Mouse (Mus musculus): ENCODE results near the gene Meox1. TPM values are rescaled to one million over a fixed set of nuclear protein-coding genes. Genes with fewer than 3 reads are reported as not detected.
A peak's percentile ranks its signal among the peaks of the same experiment; 100 is the strongest.

Meox1 gene
- polyA plus RNA-seq, 1 experiment from 2014 or later = 20.8 TPM

- H3K9me3 ChIP-seq = no peaks in the 10 kb centered on the region
- no peak overlapping the region for H3K27ac ChIP-seq
- H3K4me1 ChIP-seq = no peaks in the 10 kb centered on the region
- 0% methylated on average over 6 of the region's 6 CpGs for WGBS
- peak; percentile 51; the same call in 1 of the 2 replicates for ATAC-seq (ENCODE audit: low FRiP score, low read depth)
- no peak overlapping the region for H3K4me3 ChIP-seq
- H3K9ac ChIP-seq = no peak overlapping the region
- no peak overlapping the region for H3K4me2 ChIP-seq (replicated peaks)
- no peaks in the 10 kb centered on the region for H3K36me3 ChIP-seq
- peaks cover 36% of the 10 kb centered on the region for H3K27me3 ChIP-seq
Measured at GRCm38 (mm10) chr11:101919660-101920059, 25.5 kb upstream of the Meox1 start.

- no peaks in the 10 kb centered on the region for H3K36me3 ChIP-seq
- H3K4me1 ChIP-seq = no peaks in the 10 kb centered on the region
- no peak overlapping the region for H3K4me2 ChIP-seq (replicated peaks)
- H3K27me3 ChIP-seq = peaks cover 41% of the 10 kb centered on the region
- no peak overlapping the region for H3K4me3 ChIP-seq
- 70% methylated on average over 3 of the region's 3 CpGs for WGBS
- H3K9ac ChIP-seq = no peak overlapping the region
- ATAC-seq (ENCODE audit: low FRiP score, low read depth) = no peak
- no peaks in the 10 kb centered on the region for H3K9me3 ChIP-seq
- no peak overlapping the region for H3K27ac ChIP-seq
Measured at GRCm38 (mm10) chr11:101918609-101919008, 24.4 kb upstream of the Meox1 start.

GRCm38 (mm10) chr11:101916772-101917171 lies 22.6 kb upstream of the Meox1 start:
- H3K4me1 ChIP-seq = no peaks in the 10 kb centered on the region
- WGBS = 61% methylated on average over 3 of the region's 3 CpGs
- no peak overlapping the region for H3K4me3 ChIP-seq
- no peak overlapping the region for H3K27ac ChIP-seq
- no peak overlapping the region for H3K9ac ChIP-seq
- H3K9me3 ChIP-seq = no peaks in the 10 kb centered on the region
- peaks cover 42% of the 10 kb centered on the region for H3K27me3 ChIP-seq
- no peak overlapping the region for H3K4me2 ChIP-seq (replicated peaks)
- no peaks in the 10 kb centered on the region for H3K36me3 ChIP-seq
- no peak for ATAC-seq (ENCODE audit: low FRiP score, low read depth)

DNA sequence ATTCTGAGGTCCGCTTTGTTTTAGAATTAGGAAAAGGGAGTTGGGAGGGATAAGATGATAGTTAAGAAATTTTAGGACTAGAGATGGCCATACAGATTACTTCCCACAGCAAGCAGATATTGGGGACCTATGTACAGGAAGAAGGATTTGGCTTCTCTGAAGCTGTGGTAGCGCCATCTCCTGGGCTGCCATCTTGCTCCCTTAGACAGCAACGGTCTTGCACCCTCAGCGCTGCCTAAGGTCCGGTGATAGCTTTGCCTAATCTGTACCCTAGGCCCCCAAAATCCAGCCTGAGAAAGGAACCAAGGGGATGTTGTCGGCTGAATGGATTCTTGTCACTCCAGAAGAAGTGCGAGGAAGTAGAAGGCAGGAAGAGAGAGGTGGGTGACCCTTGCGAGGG lies 19.4 kb upstream of the Meox1 start:
- ATAC-seq (ENCODE audit: low FRiP score, low read depth) = no peak
- no peaks in the 10 kb centered on the region for H3K9me3 ChIP-seq
- 68% methylated on average over 8 of the region's 8 CpGs for WGBS

GRCm38 (mm10) chr11:101911855-101912579 lies 17.8 kb upstream of the Meox1 start:
- Histone ChIP-seq H3K9ac (no peak overlapping the region), H3K4me2 (replicated peaks) (no peak overlapping the region), H3K4me1 (no peaks in the 10 kb centered on the region), H3K9me3 (no peaks in the 10 kb centered on the region), H3K36me3 (no peaks in the 10 kb centered on the region), H3K27me3 (peaks cover 34% of the 10 kb centered on the region), H3K27ac (no peak overlapping the region), H3K4me3 (no peak overlapping the region)
- ATAC-seq (ENCODE audit: low FRiP score, low read depth) = no peak
- WGBS = 61% methylated on average over 4 of the region's 4 CpGs

More for the DNA sequence above, 19.4 kb upstream of the Meox1 start:
- Histone ChIP-seq H3K4me1 (no peaks in the 10 kb centered on the region), H3K27me3 (peaks cover 48% of the 10 kb centered on the region), H3K9ac (no peak overlapping the region), H3K27ac (no peak overlapping the region), H3K4me2 (replicated peaks) (no peak overlapping the region), H3K36me3 (no peaks in the 10 kb centered on the region), H3K4me3 (no peak overlapping the region)

- no peaks in the 10 kb centered on the region for H3K9me3 ChIP-seq
- H3K27me3 ChIP-seq = peaks cover 24% of the 10 kb centered on the region
- no peaks in the 10 kb centered on the region for H3K36me3 ChIP-seq
- peak; percentile 52; the same call in 1 of the 2 replicates for ATAC-seq (ENCODE audit: low FRiP score, low read depth)
- H3K4me2 ChIP-seq (replicated peaks) = 0 out of 2 replicates have a peak overlapping the region, but pooled peaks have one; percentile 21
- no peaks in the 10 kb centered on the region for H3K4me1 ChIP-seq
- H3K4me3 ChIP-seq = no peak overlapping the region
- H3K27ac ChIP-seq = no peak overlapping the region
- 23% methylated on average over 21 of the region's 21 CpGs for WGBS
- no peak overlapping the region for H3K9ac ChIP-seq
Measured at GRCm38 (mm10) chr11:101910230-101910946, 16.2 kb upstream of the Meox1 start.

- no peak for ATAC-seq (ENCODE audit: low FRiP score, low read depth)
- Histone ChIP-seq H3K27me3 (peaks cover 20% of the 10 kb centered on the region), H3K4me2 (replicated peaks) (no peak overlapping the region), H3K9ac (no peak overlapping the region), H3K4me1 (peaks cover 5% of the 10 kb centered on the region), H3K36me3 (no peaks in the 10 kb centered on the region), H3K4me3 (no peak overlapping the region), H3K9me3 (no peaks in the 10 kb centered on the region), H3K27ac (no peak overlapping the region)
- 42% methylated on average over 6 of the region's 6 CpGs for WGBS
Measured at GRCm38 (mm10) chr11:101908777-101909176, 14.6 kb upstream of the Meox1 start.

DNA sequence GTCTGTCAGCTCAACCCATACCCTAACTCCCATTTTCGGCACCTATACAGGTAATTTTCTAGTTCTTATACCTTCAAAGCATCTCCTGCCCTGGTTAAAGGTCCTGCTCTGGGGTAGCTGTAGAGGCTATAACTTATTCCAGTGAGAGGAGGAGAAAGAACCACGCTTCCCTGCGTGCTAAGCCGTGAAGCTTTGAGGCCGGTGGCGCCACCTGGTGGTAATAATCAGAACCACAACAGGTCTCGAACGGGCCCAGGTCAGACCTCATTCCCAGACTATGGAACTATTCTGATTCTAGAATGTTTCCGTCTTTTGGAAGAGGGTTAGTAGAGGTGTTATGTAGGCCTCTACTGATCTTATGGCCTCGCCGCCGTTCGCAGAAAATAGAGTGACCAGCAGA lies 10.9 kb upstream of the Meox1 start:
- WGBS = 26% methylated on average over 13 of the region's 13 CpGs
- H3K27me3 ChIP-seq = peaks cover 20% of the 10 kb centered on the region
- H3K4me2 ChIP-seq (replicated peaks) = no peak overlapping the region
- no peaks in the 10 kb centered on the region for H3K36me3 ChIP-seq
- no peak overlapping the region for H3K9ac ChIP-seq
- no peaks in the 10 kb centered on the region for H3K9me3 ChIP-seq
- H3K4me3 ChIP-seq = no peak overlapping the region
- ATAC-seq (ENCODE audit: low FRiP score, low read depth) = 0 out of 2 replicates have a peak, but pooled peaks have one; percentile 42
- no peak overlapping the region for H3K27ac ChIP-seq
- H3K4me1 ChIP-seq = peaks cover 17% of the 10 kb centered on the region

- Histone ChIP-seq H3K36me3 (no peaks in the 10 kb centered on the region), H3K4me1 (peaks cover 28% of the 10 kb centered on the region), H3K27ac (no peak overlapping the region), H3K4me3 (no peak overlapping the region), H3K9me3 (no peaks in the 10 kb centered on the region), H3K4me2 (replicated peaks) (no peak overlapping the region), H3K27me3 (peaks cover 15% of the 10 kb centered on the region), H3K9ac (no peak overlapping the region)
- ATAC-seq (ENCODE audit: low FRiP score, low read depth) = no peak
- 17% methylated on average over 8 of the region's 8 CpGs for WGBS
Measured at GRCm38 (mm10) chr11:101901309-101901708, 7.1 kb upstream of the Meox1 start.

DNA sequence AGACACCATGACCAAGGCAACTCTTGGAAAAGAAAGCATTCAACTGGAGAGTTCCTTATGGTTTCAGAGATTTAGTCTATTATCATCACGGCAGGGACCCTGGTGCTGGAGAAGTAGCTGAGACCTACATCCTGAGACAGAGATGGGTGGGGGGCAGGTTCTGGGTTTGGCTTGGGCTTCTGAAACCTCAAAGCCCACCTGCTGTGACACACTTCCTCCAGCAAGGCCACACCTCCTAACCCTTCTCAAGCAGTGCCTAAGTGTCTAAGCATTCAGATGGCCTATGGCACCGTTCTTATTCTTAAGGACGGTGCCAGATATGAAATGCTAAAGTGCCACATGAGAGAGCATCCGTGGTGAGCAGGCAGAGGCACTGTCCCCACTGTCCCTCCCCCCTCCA lies 4.2 kb upstream of the Meox1 start:
- Histone ChIP-seq H3K9ac (no peak overlapping the region), H3K9me3 (no peaks in the 10 kb centered on the region), H3K4me1 (peaks cover 45% of the 10 kb centered on the region), H3K4me3 (no peak overlapping the region), H3K27ac (no peak overlapping the region), H3K4me2 (replicated peaks) (no peak overlapping the region), H3K36me3 (no peaks in the 10 kb centered on the region), H3K27me3 (peaks cover 16% of the 10 kb centered on the region)
- no peak for ATAC-seq (ENCODE audit: low FRiP score, low read depth)
- 96% methylated on average over 4 of the region's 4 CpGs for WGBS

DNA sequence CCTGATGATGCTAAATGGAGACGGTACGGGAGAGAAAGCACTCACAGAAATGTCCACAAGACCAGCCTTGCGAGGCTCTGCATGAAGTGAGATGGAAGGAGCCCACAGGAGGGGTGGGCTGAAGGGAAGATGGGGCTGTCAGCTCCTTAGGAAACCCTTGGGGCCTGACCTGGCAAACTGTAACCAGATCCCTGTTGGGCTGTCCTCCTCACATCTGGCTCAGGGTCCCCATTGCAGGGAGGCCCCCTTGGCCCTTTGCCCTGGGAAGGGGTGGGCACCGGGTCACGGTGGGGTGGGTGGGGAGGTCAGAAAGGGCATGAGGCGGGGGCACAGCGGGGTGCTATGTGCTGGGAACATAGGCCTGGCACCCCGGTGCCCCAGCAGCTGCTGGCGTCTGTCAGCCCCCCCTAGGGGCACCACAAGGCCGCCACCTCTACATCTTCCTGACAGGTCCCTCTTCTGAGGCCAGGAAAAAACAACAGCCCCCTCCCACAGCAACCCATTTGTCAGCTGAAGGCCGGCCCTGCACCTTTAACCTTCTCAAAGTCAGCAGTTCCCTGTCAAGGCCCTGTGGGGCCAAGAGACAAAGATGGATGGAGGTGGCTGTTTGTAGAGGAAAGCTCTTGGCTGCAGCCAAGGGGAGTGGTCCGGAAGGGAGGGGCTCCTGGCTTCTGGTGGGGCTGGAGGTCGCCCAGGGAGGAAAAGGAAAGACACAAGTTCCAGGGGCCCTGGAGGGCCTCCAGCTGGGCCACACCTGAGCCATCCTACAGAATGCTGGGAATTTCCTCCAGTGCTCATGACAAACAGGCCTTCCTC lies 2.6 kb upstream of the Meox1 start:
- H3K9ac ChIP-seq = no peak overlapping the region
- H3K36me3 ChIP-seq = no peaks in the 10 kb centered on the region
- no peak overlapping the region for H3K4me2 ChIP-seq (replicated peaks)
- peaks cover 18% of the 10 kb centered on the region for H3K27me3 ChIP-seq
- H3K9me3 ChIP-seq = no peaks in the 10 kb centered on the region
- peaks cover 59% of the 10 kb centered on the region for H3K4me1 ChIP-seq
- 17% methylated on average over 13 of the region's 13 CpGs for WGBS
- H3K27ac ChIP-seq = no peak overlapping the region
- no peak for ATAC-seq (ENCODE audit: low FRiP score, low read depth)
- H3K4me3 ChIP-seq = no peak overlapping the region

- H3K9ac ChIP-seq = peak overlapping the region; percentile 62
- no peaks in the 10 kb centered on the region for H3K36me3 ChIP-seq
- H3K4me1 ChIP-seq = peaks cover 84% of the 10 kb centered on the region
- H3K4me3 ChIP-seq = peak overlapping the region; percentile 34
- H3K9me3 ChIP-seq = no peaks in the 10 kb centered on the region
- H3K27ac ChIP-seq = peak overlapping the region; percentile 77; the same call in 1 of the 2 replicates
- H3K27me3 ChIP-seq = peaks cover 18% of the 10 kb centered on the region
- WGBS = 25% methylated on average over 15 of the region's 15 CpGs
- ATAC-seq (ENCODE audit: low FRiP score, low read depth) = no peak
- peak overlapping the region; percentile 54 for H3K4me2 ChIP-seq (replicated peaks)
Measured at GRCm38 (mm10) chr11:101893560-101893959, 614 bp downstream of the Meox1 start.

Measured in limb, embryonic 13.5 days (tissue).